Mouse (Mus musculus) induced T-regulatory cell, adult 2 months (primary cell): ENCODE data around the gene Nnat.
"Not testable (repeated sequence)": the region's sequence is repeated elsewhere in the genome, so short reads cannot be mapped to it uniquely, and the experiment has no call there.

Experiments
- DNase-seq: peaks from one replicate; pipeline ENCODE4 v3.0.0-alpha.2; 2012; ENCODE audit warnings: low read depth

Nnat gene

GRCm38 (mm10) chr2:157552158-157552886 lies 7.6 kb upstream of the Nnat start:
- DNase-seq = no peak

GRCm38 (mm10) chr2:157556074-157556698 lies 3.7 kb upstream of the Nnat start:
- DNase-seq = no peak

- no peak for DNase-seq
Observed at GRCm38 (mm10) chr2:157558051-157558450, 1.8 kb upstream of the Nnat start.

GRCm38 (mm10) chr2:157558520-157558919 lies 1.4 kb upstream of the Nnat start:
- DNase-seq = no peak

GRCm38 (mm10) chr2:157559440-157559839 lies 438 bp upstream of the Nnat start:
- no peak for DNase-seq

- no peak for DNase-seq
Observed at GRCm38 (mm10) chr2:157560302-157560701, 424 bp downstream of the Nnat start.

- no peak for DNase-seq
Observed at GRCm38 (mm10) chr2:157561165-157561836, 1.4 kb downstream of the Nnat start.

- DNase-seq = no peak
Observed at GRCm38 (mm10) chr2:157563031-157563430, 3.2 kb downstream of the Nnat start.

- no peak for DNase-seq
Observed at GRCm38 (mm10) chr2:157564723-157565122, 4.8 kb downstream of the Nnat start.

- DNase-seq = peak; percentile 44
Observed at GRCm38 (mm10) chr2:157565446-157565845, 5.6 kb downstream of the Nnat start.

GRCm38 (mm10) chr2:157565898-157566259 lies 6.0 kb downstream of the Nnat start:
- DNase-seq = no peak

GRCm38 (mm10) chr2:157566260-157566952 lies 6.5 kb downstream of the Nnat start:
- peak; percentile 95 for DNase-seq

GRCm38 (mm10) chr2:157567235-157567961 lies 7.5 kb downstream of the Nnat start:
- DNase-seq = peak; percentile 71

- DNase-seq = no peak
Observed at GRCm38 (mm10) chr2:157568881-157569280, 9.0 kb downstream of the Nnat start.

GRCm38 (mm10) chr2:157569796-157570485 lies 10.1 kb downstream of the Nnat start:
- DNase-seq = no peak

- DNase-seq = peak; percentile 82
Observed at GRCm38 (mm10) chr2:157571224-157571832, 11.4 kb downstream of the Nnat start, which contains the start of gene Blcap. Gene Blcap (minus strand): TSS chr2:157571274.

GRCm38 (mm10) chr2:157572786-157573185 lies 12.9 kb downstream of the Nnat start:
- DNase-seq = no peak

- not testable (repeated sequence) for DNase-seq
Observed at GRCm38 (mm10) chr2:157585351-157585750, 25.5 kb downstream of the Nnat start.

- peak; percentile 56 for DNase-seq
Observed at GRCm38 (mm10) chr2:157596876-157597566, 37.1 kb downstream of the Nnat start.

- DNase-seq = no peak
Observed at GRCm38 (mm10) chr2:157601435-157601839, 41.6 kb downstream of the Nnat start.
